16 mouse cellular contexts compared by ENCODE assay signal in the genomic region with DNA sequence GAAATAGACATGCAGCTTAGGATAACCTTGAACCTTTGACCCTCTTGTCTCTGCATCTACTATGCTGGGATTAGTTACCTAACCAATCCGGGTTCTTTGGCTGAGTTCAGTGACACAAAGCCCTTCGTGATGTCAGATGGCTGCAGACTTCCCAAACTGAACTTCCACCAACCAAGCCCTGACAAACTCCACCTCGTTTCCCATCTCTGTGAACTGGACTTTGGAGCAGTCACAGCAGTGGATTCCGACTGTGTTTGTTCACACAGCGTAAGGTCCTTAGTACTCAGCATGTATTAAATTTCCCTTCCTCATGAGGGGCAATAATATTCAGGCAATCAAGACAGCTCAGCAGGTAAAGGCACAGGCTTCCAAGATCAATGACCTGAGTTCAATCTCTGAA.
"Had no signal": no experiment of that assay in that cellular context is flagged by ENCODE, and none has a peak within 500 bp of the region (broad histone marks: within the 10 kb centered on the region; RNA-seq: fewer than 3 reads in every experiment).

No protein-coding gene starts in this region.

- DNase-seq: layer of hippocampus, adult 9-11 months; layer of hippocampus, postnatal 36 days; lung, adult 2 months; lung, postnatal 10 days; lung, postnatal 4 days; spleen, adult 18-20 months; thymus, adult 2 months; thymus, postnatal 25 days had no signal

- H3K27ac ChIP-seq: limb, embryonic 15.5 days; midbrain, embryonic 15.5 days; neural tube, embryonic 12.5 days; stomach, embryonic 15.5 days had no signal

- ATAC-seq: hindbrain, embryonic 16.5 days; inflammation-experienced regulatory T-cells, adult 6 months; midbrain, embryonic 15.5 days had no signal

- H3K27me3 ChIP-seq: limb, embryonic 15.5 days; midbrain, embryonic 15.5 days; neural tube, embryonic 12.5 days; stomach, embryonic 15.5 days had no signal

- H3K4me1 ChIP-seq: limb, embryonic 15.5 days; midbrain, embryonic 15.5 days; neural tube, embryonic 12.5 days; stomach, embryonic 15.5 days had no signal

- H3K36me3 ChIP-seq: limb, embryonic 15.5 days; midbrain, embryonic 15.5 days; neural tube, embryonic 12.5 days; stomach, embryonic 15.5 days had no signal

- H3K4me2 ChIP-seq: limb, embryonic 15.5 days; midbrain, embryonic 11.5 days; midbrain, embryonic 15.5 days; neural tube, embryonic 12.5 days; stomach, embryonic 15.5 days had no signal

- H3K9ac ChIP-seq: limb, embryonic 15.5 days; midbrain, embryonic 15.5 days; neural tube, embryonic 12.5 days; stomach, embryonic 15.5 days had no signal

- H3K4me3 ChIP-seq: limb, embryonic 15.5 days; megakaryocyte, embryonic 14.5 days; midbrain, embryonic 15.5 days; neural tube, embryonic 12.5 days; stomach, embryonic 15.5 days had no signal

- H3K9me3 ChIP-seq: limb, embryonic 15.5 days; megakaryocyte, embryonic 14.5 days; midbrain, embryonic 15.5 days; neural tube, embryonic 12.5 days; stomach, embryonic 15.5 days had no signal
